Mouse (Mus musculus): ENCODE measurements around the gene Asap2.

Gene Asap2

GRCm38 (mm10) chr12:21166884-21167575 lies 176.8 kb downstream of the Asap2 start:
- peak; percentile 35 for DNase-seq (ENCODE audit: low read depth)

GRCm38 (mm10) chr12:21167741-21168140 lies 177.5 kb downstream of the Asap2 start:
- DNase-seq (ENCODE audit: low read depth), result no peak

DNA sequence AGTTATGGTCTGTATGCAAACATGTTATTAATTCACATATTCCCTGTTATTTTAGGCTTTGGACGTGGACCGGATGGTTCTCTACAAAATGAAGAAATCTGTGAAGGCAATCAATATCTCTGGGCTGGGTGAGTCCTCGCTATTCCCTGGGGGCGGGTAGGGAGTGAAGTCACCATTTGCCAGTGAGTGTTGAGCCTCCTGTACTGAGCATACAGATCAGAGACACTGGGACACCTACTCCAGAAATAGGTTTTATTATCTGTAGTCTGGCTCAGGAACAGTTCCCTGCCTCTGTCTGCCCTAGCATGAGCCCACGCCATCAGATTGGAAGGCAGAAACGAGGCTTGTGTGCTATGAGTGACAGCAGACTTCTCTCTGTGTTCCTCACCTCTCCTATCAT lies 177.9 kb downstream of the Asap2 start:
- DNase-seq (ENCODE audit: low read depth), result no peak

DNA sequence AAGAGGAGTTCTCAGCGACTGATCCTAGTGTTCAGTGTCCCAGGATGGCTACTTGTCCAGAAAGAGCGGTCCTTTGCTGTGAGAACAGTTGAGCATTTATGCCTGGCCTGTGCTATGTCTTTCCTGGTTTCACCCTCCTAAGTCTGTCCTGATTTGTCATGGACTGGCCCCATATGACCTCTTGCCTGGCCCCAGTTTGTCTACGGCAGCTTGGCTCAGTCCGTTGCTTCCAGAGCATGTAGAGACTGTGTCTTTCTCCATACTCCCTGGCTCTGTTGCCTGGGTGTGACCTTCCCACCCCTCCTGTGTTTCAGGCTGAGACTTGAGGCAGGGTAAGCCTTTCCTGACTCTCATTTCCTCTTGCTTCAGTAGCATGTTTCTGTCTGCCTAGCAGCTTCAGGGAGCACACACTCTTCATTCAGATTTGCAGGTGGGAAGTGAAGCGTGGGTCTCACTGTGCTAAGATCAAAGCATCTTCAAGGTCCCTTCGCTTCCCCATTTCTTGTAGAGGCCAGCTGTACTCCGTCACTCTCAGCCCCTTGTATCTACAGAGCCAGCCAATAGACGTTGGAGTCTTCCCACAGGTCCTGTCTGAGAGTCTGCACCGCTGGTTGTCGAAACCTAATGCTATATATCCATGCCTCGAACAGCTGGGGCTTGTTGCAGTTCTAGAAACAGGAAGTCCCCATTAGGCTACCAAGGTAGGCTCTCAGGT lies 181.7 kb downstream of the Asap2 start:
- no peak for DNase-seq (ENCODE audit: low read depth)

- no peak for DNase-seq (ENCODE audit: low read depth)
These were observed 183.7 kb downstream of the Asap2 start for GRCm38 (mm10) chr12:21173847-21174412.

DNA sequence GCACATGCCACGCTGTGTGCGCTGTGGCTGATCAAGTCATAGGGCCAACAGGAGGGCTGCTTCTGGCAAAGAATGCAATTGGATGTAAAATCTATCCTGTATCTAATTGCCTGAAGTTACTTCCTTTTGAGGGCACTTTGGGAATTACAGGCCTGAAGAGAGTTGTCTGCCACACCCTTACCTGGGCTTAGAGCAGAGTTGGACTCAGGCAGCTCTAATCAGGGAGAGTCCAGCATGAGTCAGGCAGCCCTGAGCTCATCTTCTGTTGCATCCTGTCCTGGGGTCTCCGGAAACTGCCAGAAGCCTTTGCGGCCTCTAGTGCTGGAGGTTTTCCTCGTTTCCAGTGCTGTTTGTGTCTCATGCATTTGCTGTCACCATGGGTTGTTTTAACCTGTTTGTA lies 186.1 kb downstream of the Asap2 start:
- DNase-seq (ENCODE audit: low read depth), result no peak

GRCm38 (mm10) chr12:21177123-21177698 lies 187.0 kb downstream of the Asap2 start:
- no peak for DNase-seq (ENCODE audit: low read depth)

DNA sequence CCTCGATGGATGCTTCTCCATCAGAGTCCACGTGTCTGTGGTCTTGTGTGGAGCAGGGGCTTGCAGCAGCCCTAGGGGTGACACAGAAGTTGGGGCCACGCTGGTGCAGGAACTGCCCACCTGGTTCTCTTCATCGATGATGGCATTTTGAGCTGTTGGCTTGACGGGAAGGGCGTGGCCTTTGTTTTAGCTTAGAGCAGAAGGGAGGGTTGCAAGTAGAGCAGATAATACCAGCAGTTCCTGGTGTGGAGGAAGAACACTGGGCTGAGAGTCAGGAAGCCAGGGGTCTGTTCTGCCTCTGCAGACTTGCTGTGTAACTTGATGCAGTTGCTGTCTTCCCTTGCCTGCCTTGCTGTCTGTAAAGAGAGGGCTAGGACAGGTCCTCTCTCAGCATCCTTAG lies 189.8 kb downstream of the Asap2 start:
- DNase-seq (ENCODE audit: low read depth), result no peak

- no peak for DNase-seq (ENCODE audit: low read depth)
These were observed 192.5 kb downstream of the Asap2 start for GRCm38 (mm10) chr12:21182786-21183185.

- no peak for DNase-seq (ENCODE audit: low read depth)
These were observed 193.1 kb downstream of the Asap2 start for GRCm38 (mm10) chr12:21183321-21183720.

DNA sequence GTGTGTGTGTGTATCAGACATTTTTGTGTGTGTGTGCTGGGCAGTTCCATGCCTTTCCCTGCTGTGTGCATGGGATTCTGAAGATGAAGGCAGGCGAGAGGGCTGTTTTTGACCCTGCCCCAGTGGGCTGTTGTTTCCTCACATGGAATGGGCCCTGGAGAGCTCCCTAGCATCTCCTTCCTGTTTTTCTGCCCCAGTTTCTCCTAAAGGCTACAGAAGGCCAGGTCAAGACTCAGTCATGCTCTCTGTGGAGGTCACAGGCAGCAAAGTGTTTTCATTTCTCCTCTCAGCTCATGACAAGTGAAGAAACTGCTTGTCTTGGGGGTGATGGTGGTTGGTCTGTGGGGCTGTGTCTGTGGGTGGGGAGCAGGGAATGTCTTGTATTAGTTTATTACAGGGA lies 195.9 kb downstream of the Asap2 start:
- DNase-seq (ENCODE audit: low read depth), result no peak

DNA sequence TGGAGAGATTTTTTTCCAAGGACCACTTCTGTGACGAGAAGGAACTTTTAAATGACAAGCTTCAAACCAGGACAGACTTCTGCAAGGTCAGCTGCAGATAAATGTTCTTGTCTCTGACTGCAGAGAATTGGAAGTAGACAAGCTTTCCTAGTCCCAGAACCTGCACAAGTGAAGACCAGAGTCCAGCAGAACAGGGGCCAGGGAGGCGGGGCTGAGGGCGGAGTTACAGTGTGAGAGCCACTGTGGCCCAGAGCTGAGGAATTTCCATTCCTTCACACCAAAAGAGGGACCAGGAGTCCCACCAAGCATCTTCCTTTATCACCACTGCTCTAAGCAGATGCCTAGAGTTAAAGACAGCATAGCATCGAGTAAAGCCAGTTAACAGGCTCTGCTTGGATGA lies 198.6 kb downstream of the Asap2 start:
- DNase-seq (ENCODE audit: low read depth), result no peak

- no peak for DNase-seq (ENCODE audit: low read depth)
These were observed 201.3 kb downstream of the Asap2 start for GRCm38 (mm10) chr12:21191546-21191945.

DNA sequence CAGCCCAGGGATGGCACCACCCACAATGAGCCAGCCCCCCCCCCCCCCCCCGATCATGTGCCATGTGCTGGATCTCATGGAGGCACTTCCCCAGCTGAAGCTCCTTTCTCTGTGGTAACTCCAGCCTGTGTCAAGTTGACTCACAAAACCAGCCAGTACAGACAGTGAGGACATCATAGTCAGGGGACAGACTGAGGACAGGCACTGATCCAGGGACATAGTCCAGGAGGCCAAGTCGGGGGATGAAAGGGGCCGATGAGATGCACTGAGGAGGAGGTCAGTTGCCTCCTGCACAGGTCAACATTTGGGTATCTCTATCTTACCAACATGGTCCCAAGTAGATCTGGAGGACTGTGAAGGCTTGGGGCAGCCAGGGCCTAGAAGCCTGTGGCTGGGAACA lies 205.2 kb downstream of the Asap2 start:
- DNase-seq (ENCODE audit: low read depth), result no peak

DNA sequence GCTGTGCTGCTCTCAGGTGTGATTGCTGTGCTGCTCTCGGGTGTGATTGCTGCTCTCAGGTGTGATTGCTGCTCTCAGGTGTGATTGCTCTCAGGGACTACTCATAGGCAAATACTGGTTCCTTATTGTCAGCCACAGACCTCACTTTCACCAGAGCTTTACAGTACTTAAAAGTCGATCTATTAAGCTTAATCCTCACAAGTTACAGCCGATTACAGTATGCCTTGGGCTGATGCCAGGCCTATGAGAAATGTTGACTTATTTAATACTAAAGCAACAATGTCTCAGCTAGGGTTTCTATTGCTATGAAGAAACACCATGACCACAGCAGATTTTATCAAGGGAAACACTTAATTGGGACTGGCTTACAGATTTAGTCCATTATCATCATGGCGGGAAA lies 206.2 kb downstream of the Asap2 start:
- peak; percentile 33 for DNase-seq (ENCODE audit: low read depth)

DNA sequence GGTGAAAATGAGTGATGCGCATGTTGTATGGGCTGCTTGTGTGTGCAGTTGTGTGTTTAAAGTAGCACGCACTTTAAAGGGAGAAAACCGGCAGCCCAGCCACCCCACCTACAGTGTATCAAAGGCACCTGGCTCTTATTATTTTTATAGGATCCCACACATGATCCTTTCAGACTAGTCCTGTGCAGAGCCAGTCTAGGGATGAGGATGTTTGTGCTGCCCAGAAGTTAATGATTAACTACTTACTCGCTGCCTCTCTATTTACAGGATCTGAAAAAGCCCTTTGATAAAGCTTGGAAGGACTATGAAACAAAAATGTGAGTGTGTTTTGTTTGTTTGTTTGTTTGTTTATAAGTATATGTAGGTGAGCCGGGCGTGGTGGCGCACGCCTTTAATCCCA lies 210.4 kb downstream of the Asap2 start:
- DNase-seq (ENCODE audit: low read depth), result no peak

DNA sequence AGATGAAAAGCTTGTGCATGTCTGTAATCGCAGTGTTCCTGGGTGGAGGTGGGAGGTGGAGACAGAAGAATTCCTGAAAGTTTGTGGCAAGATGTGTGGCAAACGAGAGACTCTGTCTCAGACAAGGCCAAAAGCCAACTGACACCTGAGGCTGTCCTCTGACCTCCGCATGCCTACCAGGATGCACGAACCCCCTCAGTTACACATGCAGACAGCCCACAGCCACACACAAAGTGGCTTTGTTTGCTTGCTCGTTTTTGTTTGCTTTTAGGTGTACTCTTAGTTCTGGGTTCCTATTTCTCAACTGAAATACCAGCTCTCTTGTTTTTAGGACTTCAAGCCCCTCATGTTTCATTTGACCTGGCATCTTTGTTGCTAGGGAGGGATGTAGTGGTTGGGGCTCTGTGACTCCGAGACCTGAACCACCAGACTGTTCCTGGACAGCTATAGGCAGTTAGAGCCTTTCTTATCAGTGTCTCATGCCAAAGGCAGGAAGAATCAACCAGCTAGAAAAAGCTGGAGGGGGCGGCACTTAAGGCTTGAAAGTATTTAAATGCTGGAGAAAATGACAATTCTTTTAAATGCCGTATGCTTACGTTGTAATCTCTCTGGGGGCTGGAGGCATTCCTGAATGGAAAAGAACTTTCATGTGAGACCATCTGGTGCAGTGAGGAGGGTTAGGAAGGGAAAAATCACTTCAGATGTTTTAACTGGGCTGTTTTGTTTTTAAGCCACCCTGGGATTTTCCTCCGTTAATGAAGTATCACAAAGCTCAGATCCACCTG lies 211.4 kb downstream of the Asap2 start:
- DNase-seq (ENCODE audit: low read depth), result no peak

DNA sequence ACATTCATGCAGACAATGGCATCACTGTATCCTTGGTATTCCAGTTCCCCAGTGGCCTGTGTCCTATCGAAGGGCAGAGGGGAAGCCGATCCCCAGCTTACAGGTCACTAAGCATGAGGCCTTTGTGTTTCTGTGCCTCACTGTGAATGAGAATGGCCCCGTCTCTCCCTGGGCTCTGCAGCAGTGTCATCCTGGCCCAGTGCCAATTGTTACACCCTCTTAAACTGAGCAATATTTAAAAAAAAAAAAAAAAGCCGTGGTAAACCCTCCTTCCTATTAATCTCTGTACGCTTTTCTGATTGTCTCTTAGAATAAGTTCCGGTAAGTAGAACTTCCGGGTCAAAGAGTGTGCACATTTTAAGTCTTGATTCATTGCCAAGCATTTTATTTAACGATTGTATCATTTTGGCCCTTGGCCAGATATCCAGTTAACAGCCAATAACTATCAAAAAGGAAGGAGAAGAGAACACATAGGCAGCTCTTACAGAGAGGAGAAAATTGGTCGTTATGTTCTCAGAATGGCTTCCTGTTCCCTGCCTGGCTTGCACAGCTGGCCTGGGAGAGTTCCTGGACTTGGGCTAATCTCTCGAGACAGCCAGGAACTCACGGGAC lies 214.5 kb downstream of the Asap2 start:
- peak; percentile 18 for DNase-seq (ENCODE audit: low read depth)

- DNase-seq (ENCODE audit: low read depth), result no peak
These were observed 215.5 kb downstream of the Asap2 start for GRCm38 (mm10) chr12:21205799-21206198.

GRCm38 (mm10) chr12:21207422-21207821 lies 217.2 kb downstream of the Asap2 start:
- peak; percentile 5 for DNase-seq (ENCODE audit: low read depth)

- DNase-seq (ENCODE audit: low read depth), result peak; percentile 43
These were observed 218.0 kb downstream of the Asap2 start for GRCm38 (mm10) chr12:21208172-21208795.

Data from 416B (cell line).